32 mouse cellular contexts compared by ENCODE assay signal in genomic region chr1:54794709-54795108, GRCm38 (mm10).
A peak's percentile ranks its signal among the peaks of the same experiment; 100 is the strongest.
DNase-seq lines count a peak whose midpoint lies in the region; ATAC-seq and TF ChIP-seq lines count a peak whose summit lies in the region.
"Had no signal": no experiment of that assay in that cellular context is flagged by ENCODE, and none has a peak within 500 bp of the region (broad histone marks: within the 10 kb centered on the region; RNA-seq: fewer than 3 reads in every experiment).

No protein-coding gene starts in this region.

- H3K9ac ChIP-seq in hindbrain, embryonic 13.5 days: no peak overlapping the region
- H3K9ac ChIP-seq: embryonic facial prominence, embryonic 13.5 days; forebrain, embryonic 12.5 days; forebrain, embryonic 15.5 days; heart, embryonic 13.5 days; hindbrain, embryonic 14.5 days had no signal

- no peak overlapping the region for H3K4me2 ChIP-seq in hindbrain, embryonic 13.5 days
- H3K4me2 ChIP-seq: embryonic facial prominence, embryonic 13.5 days; forebrain, embryonic 12.5 days; forebrain, embryonic 15.5 days; heart, embryonic 13.5 days; hindbrain, embryonic 14.5 days had no signal

- no peak overlapping the region for H3K4me3 ChIP-seq in kidney, adult 2 months (ENCODE audit: insufficient read depth, low read depth, low read length)
- no peak overlapping the region for H3K4me3 ChIP-seq in brown adipose tissue, adult 24 weeks (ENCODE audit: insufficient read depth, low read depth, low read length)
- H3K4me3 ChIP-seq in hindbrain, embryonic 13.5 days: no peak overlapping the region
- H3K4me3 ChIP-seq: embryonic facial prominence, embryonic 10.5 days; embryonic facial prominence, embryonic 13.5 days; erythroblast, embryonic 14.5 days; forebrain, embryonic 12.5 days; forebrain, embryonic 15.5 days; heart, embryonic 10.5 days; heart, embryonic 13.5 days; hindbrain, embryonic 10.5 days had no signal

- peak; percentile 13 for DNase-seq in heart, adult 11 months
- no peak for DNase-seq in heart, postnatal 4 days
- no peak for DNase-seq in kidney, adult 2 months
- DNase-seq in kidney, postnatal 25 days: no peak
- DNase-seq in lung, adult 18-20 months: no peak
- DNase-seq: adrenal gland, adult 2 months; adrenal gland, postnatal 14 days; B cell, adult 2 months; cerebellum, adult 11-12 months; cerebellum, adult 8-10 months; cerebellum, postnatal 10 days; cerebellum, postnatal 36 days; embryo, embryonic 11 days; gastrocnemius, postnatal 10 days; heart, adult 18-20 months; heart, postnatal 14 days had no signal

- 97% methylated on average over 2 of the region's 2 CpGs for WGBS in kidney, adult 2 months
- 91% methylated on average over 2 of the region's 2 CpGs for WGBS in hindbrain, embryonic 13.5 days

- peak overlapping the region; percentile 23; the same call in 1 of the 2 replicates for H3K27ac ChIP-seq in kidney, adult 2 months (ENCODE audit: insufficient read depth, low read depth, low read length)
- peak overlapping the region; percentile 86 for H3K27ac ChIP-seq in brown adipose tissue, adult 24 weeks (replicated peaks; ENCODE audit: low read depth, low read length)
- H3K27ac ChIP-seq in hindbrain, embryonic 13.5 days: no peak overlapping the region
- H3K27ac ChIP-seq: embryonic facial prominence, embryonic 10.5 days; embryonic facial prominence, embryonic 13.5 days; forebrain, embryonic 12.5 days; forebrain, embryonic 15.5 days; heart, embryonic 10.5 days; heart, embryonic 13.5 days; hindbrain, embryonic 10.5 days; hindbrain, embryonic 14.5 days; hindbrain, postnatal 0 days had no signal

- H3K36me3 ChIP-seq in kidney, adult 2 months (ENCODE audit: control insufficient read depth, insufficient read depth, low read length): no peaks in the 10 kb centered on the region
- H3K36me3 ChIP-seq in hindbrain, embryonic 13.5 days: no peaks in the 10 kb centered on the region
- H3K36me3 ChIP-seq: embryonic facial prominence, embryonic 10.5 days; embryonic facial prominence, embryonic 13.5 days; forebrain, embryonic 12.5 days; forebrain, embryonic 15.5 days; G1E; heart, embryonic 10.5 days; heart, embryonic 13.5 days; hindbrain, embryonic 10.5 days had no signal

- no peak for TF ChIP-seq CTCF in kidney, adult 2 months (conservative IDR thresholded peaks at IDR 0.05; ENCODE audit: insufficient read depth, insufficient read length, low read depth, low read length)

- TF ChIP-seq POLR2A in kidney, adult 2 months (IDR thresholded peaks at IDR 0.05; ENCODE audit: low read depth, low read length): no peak

- H3K27me3 ChIP-seq in kidney, adult 2 months (replicated peaks; ENCODE audit: control insufficient read depth, insufficient read depth, low read length): no peaks in the 10 kb centered on the region
- H3K27me3 ChIP-seq in hindbrain, embryonic 13.5 days: no peaks in the 10 kb centered on the region
- H3K27me3 ChIP-seq: CH12.LX; embryonic facial prominence, embryonic 13.5 days; forebrain, embryonic 12.5 days; forebrain, embryonic 15.5 days; heart, embryonic 13.5 days; Patski had no signal

- peaks cover 9% of the 10 kb centered on the region for H3K4me1 ChIP-seq in kidney, adult 2 months (ENCODE audit: control insufficient read depth, insufficient read depth, low read length)
- peaks cover 31% of the 10 kb centered on the region for H3K4me1 ChIP-seq in brown adipose tissue, adult 24 weeks (ENCODE audit: control insufficient read depth, insufficient read depth, insufficient read length, low read length)
- no peaks in the 10 kb centered on the region for H3K4me1 ChIP-seq in hindbrain, embryonic 13.5 days (replicated peaks)
- H3K4me1 ChIP-seq: forebrain, embryonic 15.5 days; hindbrain, embryonic 10.5 days had no signal

- ATAC-seq in hindbrain, embryonic 13.5 days (ENCODE audit: low FRiP score): no peak
- ATAC-seq: forebrain, embryonic 15.5 days; hindbrain, postnatal 0 days; inflammation-experienced regulatory T-cells, adult 6 months; Patski had no signal

- no peaks in the 10 kb centered on the region for H3K9me3 ChIP-seq in hindbrain, embryonic 13.5 days
- H3K9me3 ChIP-seq: embryonic facial prominence, embryonic 10.5 days; embryonic facial prominence, embryonic 13.5 days; forebrain, embryonic 12.5 days; forebrain, embryonic 15.5 days; G1E; heart, embryonic 10.5 days; heart, embryonic 13.5 days; hindbrain, embryonic 10.5 days had no signal
